Mouse (Mus musculus) bone marrow macrophage, adult 2 months (primary cell): ENCODE data around the gene Sufu.

Experiments used
- CTCF ChIP-seq: IDR thresholded peaks from 2 replicates; pipeline ENCODE4 v1.5.1; 2012; ENCODE audit warnings: low read depth, mild to moderate bottlenecking, low read length, moderate library complexity
- POLR2A ChIP-seq: IDR thresholded peaks from 2 replicates; pipeline ENCODE4 v1.6.1; 2012; ENCODE audit warnings: mild to moderate bottlenecking, low read depth, low read length, borderline replicate concordance

DNA sequence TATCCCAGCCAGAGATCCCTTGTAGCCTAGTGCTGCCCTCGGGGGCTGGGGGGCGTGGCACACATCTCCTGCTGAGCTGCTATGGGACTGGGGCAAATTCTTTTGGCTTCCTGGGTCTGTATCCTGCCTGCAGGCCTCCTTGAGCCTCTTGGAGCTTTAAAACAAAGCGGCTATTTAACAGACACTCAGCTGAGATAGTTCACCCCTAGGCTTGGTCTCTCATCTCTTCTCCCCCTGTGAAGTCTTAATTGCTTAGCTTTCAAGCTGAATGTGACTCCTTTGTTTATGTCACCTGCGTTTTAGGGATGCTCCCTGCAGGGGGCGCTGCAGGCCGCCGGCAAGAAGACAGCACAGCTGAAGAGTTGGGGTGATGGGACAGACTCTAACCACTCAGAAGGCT is 38.8 kb downstream of the Sufu start:
- TF ChIP-seq POLR2A, result no peak
- peak; percentile 40 for TF ChIP-seq CTCF
